Mouse (Mus musculus): ENCODE data around the gene Smg8. TPM values are rescaled to one million over a fixed set of nuclear protein-coding genes. Genes with fewer than 3 reads are reported as not detected.
"Not testable (repeated sequence)": the region's sequence is repeated elsewhere in the genome, so short reads cannot be mapped to it uniquely, and the experiment has no call there.

The Smg8 gene
- polyA plus RNA-seq, 1 experiment = 13.1 TPM

- no peaks in the 10 kb centered on the region for H3K79me2 ChIP-seq (ENCODE audit: control insufficient read depth, insufficient read depth)
- no peaks in the 10 kb centered on the region for H3K36me3 ChIP-seq (ENCODE audit: control insufficient read depth, insufficient read depth)
- no peak overlapping the region for H3K4me2 ChIP-seq (ENCODE audit: low read depth)
- TF ChIP-seq POLR2A (IDR thresholded peaks at IDR 0.05; ENCODE audit: insufficient read length, low read depth) (no peak), POLR2AphosphoS2 (IDR thresholded peaks at IDR 0.05; ENCODE audit: insufficient read length, low read depth) (no peak), TCF12 (IDR thresholded peaks at IDR 0.05; ENCODE audit: insufficient read depth, poor library complexity, severe bottlenecking) (no peak), SRF (IDR thresholded peaks at IDR 0.05; ENCODE audit: control insufficient read depth, insufficient read length, low read depth) (no peak), CEBPB (IDR thresholded peaks at IDR 0.05; ENCODE audit: insufficient read depth, poor library complexity, severe bottlenecking) (no peak), MYOD1 (IDR thresholded peaks at IDR 0.05; ENCODE audit: control insufficient read depth in 1 of 3, insufficient read length in 2 of 3, low read depth in 2 of 3) (no peak), MAX (IDR thresholded peaks at IDR 0.05; ENCODE audit: low read depth) (no peak), USF1 (IDR thresholded peaks at IDR 0.05; ENCODE audit: low read depth) (no peak), E2F4 (IDR thresholded peaks at IDR 0.05; ENCODE audit: insufficient read depth) (no peak)
- H3ac ChIP-seq (ENCODE audit: control insufficient read depth, insufficient read length) = no peak overlapping the region
- H3K4me3 ChIP-seq = no peak overlapping the region
- H3K27me3 ChIP-seq (ENCODE audit: control insufficient read depth, insufficient read depth, insufficient read length) = no peaks in the 10 kb centered on the region
These were observed 26.2 kb downstream of the Smg8 start for GRCm38 (mm10) chr11:87060410-87060809.

- H3K79me2 ChIP-seq (ENCODE audit: control insufficient read depth, insufficient read depth) = no peaks in the 10 kb centered on the region
- no peaks in the 10 kb centered on the region for H3K36me3 ChIP-seq (ENCODE audit: control insufficient read depth, insufficient read depth)
- no peak overlapping the region for H3ac ChIP-seq (ENCODE audit: control insufficient read depth, insufficient read length)
- H3K27me3 ChIP-seq (ENCODE audit: control insufficient read depth, insufficient read depth, insufficient read length) = no peaks in the 10 kb centered on the region
- H3K4me3 ChIP-seq = no peak overlapping the region
- TF ChIP-seq TCF12 (IDR thresholded peaks at IDR 0.05; ENCODE audit: insufficient read depth, poor library complexity, severe bottlenecking) (no peak), E2F4 (IDR thresholded peaks at IDR 0.05; ENCODE audit: insufficient read depth) (no peak), USF1 (IDR thresholded peaks at IDR 0.05; ENCODE audit: low read depth) (no peak), SRF (IDR thresholded peaks at IDR 0.05; ENCODE audit: control insufficient read depth, insufficient read length, low read depth) (no peak), POLR2AphosphoS2 (IDR thresholded peaks at IDR 0.05; ENCODE audit: insufficient read length, low read depth) (no peak), MAX (IDR thresholded peaks at IDR 0.05; ENCODE audit: low read depth) (no peak), MYOD1 (IDR thresholded peaks at IDR 0.05; ENCODE audit: control insufficient read depth in 1 of 3, insufficient read length in 2 of 3, low read depth in 2 of 3) (no peak), REST (IDR thresholded peaks at IDR 0.05; ENCODE audit: insufficient read depth, insufficient read length) (no peak), TCF3 (IDR thresholded peaks at IDR 0.05; ENCODE audit: insufficient read length, low read depth) (no peak), CEBPB (IDR thresholded peaks at IDR 0.05; ENCODE audit: insufficient read depth, poor library complexity, severe bottlenecking) (no peak), POLR2A (IDR thresholded peaks at IDR 0.05; ENCODE audit: insufficient read length, low read depth) (no peak), MYOG (IDR thresholded peaks at IDR 0.05; ENCODE audit: control insufficient read depth in 1 of 3, insufficient read depth in 1 of 3, insufficient read length in 2 of 3, low read depth in 2 of 3) (no peak)
- no peak overlapping the region for H3K4me2 ChIP-seq (ENCODE audit: low read depth)
These were observed 30.3 kb downstream of the Smg8 start for GRCm38 (mm10) chr11:87056286-87056685.

GRCm38 (mm10) chr11:87048900-87049299, 37.7 kb downstream of the Smg8 start:
- H3K36me3 ChIP-seq (ENCODE audit: control insufficient read depth, insufficient read depth); H3K4me2 ChIP-seq (ENCODE audit: low read depth): not testable (repeated sequence)

GRCm38 (mm10) chr11:87046968-87047367, 39.6 kb downstream of the Smg8 start:
- no peaks in the 10 kb centered on the region for H3K79me2 ChIP-seq (ENCODE audit: control insufficient read depth, insufficient read depth)
- no peak for TF ChIP-seq POLR2AphosphoS2 (IDR thresholded peaks at IDR 0.05; ENCODE audit: insufficient read length, low read depth)
- no peak for TF ChIP-seq MYOG (IDR thresholded peaks at IDR 0.05; ENCODE audit: control insufficient read depth in 1 of 3, insufficient read depth in 1 of 3, insufficient read length in 2 of 3, low read depth in 2 of 3)
- no peak for TF ChIP-seq E2F4 (IDR thresholded peaks at IDR 0.05; ENCODE audit: insufficient read depth)
- TF ChIP-seq TCF12 (IDR thresholded peaks at IDR 0.05; ENCODE audit: insufficient read depth, poor library complexity, severe bottlenecking) = no peak
- no peak for TF ChIP-seq SRF (IDR thresholded peaks at IDR 0.05; ENCODE audit: control insufficient read depth, insufficient read length, low read depth)
- no peak for TF ChIP-seq REST (IDR thresholded peaks at IDR 0.05; ENCODE audit: insufficient read depth, insufficient read length)
- TF ChIP-seq MYOD1 (IDR thresholded peaks at IDR 0.05; ENCODE audit: control insufficient read depth in 1 of 3, insufficient read length in 2 of 3, low read depth in 2 of 3) = no peak
- no peak for TF ChIP-seq MAX (IDR thresholded peaks at IDR 0.05; ENCODE audit: low read depth)
- TF ChIP-seq USF1 (IDR thresholded peaks at IDR 0.05; ENCODE audit: low read depth) = no peak
- no peak for TF ChIP-seq TCF3 (IDR thresholded peaks at IDR 0.05; ENCODE audit: insufficient read length, low read depth)
- TF ChIP-seq POLR2A (IDR thresholded peaks at IDR 0.05; ENCODE audit: insufficient read length, low read depth) = no peak
- no peak for TF ChIP-seq CEBPB (IDR thresholded peaks at IDR 0.05; ENCODE audit: insufficient read depth, poor library complexity, severe bottlenecking)
- no peaks in the 10 kb centered on the region for H3K36me3 ChIP-seq (ENCODE audit: control insufficient read depth, insufficient read depth)
- H3K4me3 ChIP-seq = no peak overlapping the region
- no peak overlapping the region for H3ac ChIP-seq (ENCODE audit: control insufficient read depth, insufficient read length)
- no peaks in the 10 kb centered on the region for H3K27me3 ChIP-seq (ENCODE audit: control insufficient read depth, insufficient read depth, insufficient read length)
- no peak overlapping the region for H3K4me2 ChIP-seq (ENCODE audit: low read depth)

More at GRCm38 (mm10) chr11:87048900-87049299, 37.7 kb downstream of the Smg8 start:
- H3ac ChIP-seq (ENCODE audit: control insufficient read depth, insufficient read length); H3K79me2 ChIP-seq (ENCODE audit: control insufficient read depth, insufficient read depth); H3K4me3 ChIP-seq; H3K27me3 ChIP-seq (ENCODE audit: control insufficient read depth, insufficient read depth, insufficient read length): not testable (repeated sequence)

- Histone ChIP-seq H3K27me3 (ENCODE audit: control insufficient read depth, insufficient read depth, insufficient read length) (no peaks in the 10 kb centered on the region), H3K4me2 (ENCODE audit: low read depth) (no peak overlapping the region), H3K36me3 (ENCODE audit: control insufficient read depth, insufficient read depth) (no peaks in the 10 kb centered on the region), H3ac (ENCODE audit: control insufficient read depth, insufficient read length) (no peak overlapping the region), H3K79me2 (ENCODE audit: control insufficient read depth, insufficient read depth) (no peaks in the 10 kb centered on the region), H3K4me3 (no peak overlapping the region)
- TF ChIP-seq MAX (IDR thresholded peaks at IDR 0.05; ENCODE audit: low read depth) = no peak
- TF ChIP-seq E2F4 (IDR thresholded peaks at IDR 0.05; ENCODE audit: insufficient read depth) = no peak
- no peak for TF ChIP-seq POLR2A (IDR thresholded peaks at IDR 0.05; ENCODE audit: insufficient read length, low read depth)
- TF ChIP-seq MYOD1 (IDR thresholded peaks at IDR 0.05; ENCODE audit: control insufficient read depth in 1 of 3, insufficient read length in 2 of 3, low read depth in 2 of 3) = no peak
- TF ChIP-seq MYOG (IDR thresholded peaks at IDR 0.05; ENCODE audit: control insufficient read depth in 1 of 3, insufficient read depth in 1 of 3, insufficient read length in 2 of 3, low read depth in 2 of 3) = no peak
- TF ChIP-seq TCF3 (IDR thresholded peaks at IDR 0.05; ENCODE audit: insufficient read length, low read depth) = no peak
- no peak for TF ChIP-seq REST (IDR thresholded peaks at IDR 0.05; ENCODE audit: insufficient read depth, insufficient read length)
- no peak for TF ChIP-seq USF1 (IDR thresholded peaks at IDR 0.05; ENCODE audit: low read depth)
- TF ChIP-seq POLR2AphosphoS2 (IDR thresholded peaks at IDR 0.05; ENCODE audit: insufficient read length, low read depth) = no peak
- TF ChIP-seq TCF12 (IDR thresholded peaks at IDR 0.05; ENCODE audit: insufficient read depth, poor library complexity, severe bottlenecking) = no peak
These were observed 43.5 kb downstream of the Smg8 start for GRCm38 (mm10) chr11:87043052-87043451.

All from myocyte (in vitro differentiated cells).